Mouse (Mus musculus) spleen, adult 10 weeks (tissue): ENCODE measurements around the gene Zranb2. TPM values are rescaled to one million over a fixed set of nuclear protein-coding genes. Genes with fewer than 3 reads are reported as not detected.

Experiments used
- polyA plus RNA-seq: library from polyadenylated mRNA; stranded (reverse); fragments of 350-450 nt; fragmentation: Illumina TruSeq; extraction: RNeasy Lipid Tissue Mini Kit (QIAGEN cat#74804); gene quantifications from one replicate; pipeline ENCODE4 v1.2.3, GENCODE M21; 2015; ENCODE audit warnings: low replicate concordance; ENCODE audit not compliant: insufficient read depth

The Zranb2 gene
- polyA plus RNA-seq = 146 TPM

GRCm38 (mm10) chr3:157533964-157534785, at the start of gene Zranb2:
Zranb2 (plus strand) TSS chr3:157534160.

GRCm38 (mm10) chr3:157566725-157567565, 33.0 kb downstream of the Zranb2 start, which contains the start of gene Ptger3:
Ptger3 (plus strand) TSS chr3:157566892.

Other genes starting within 250 kb of the Zranb2 start
- 2.3 TPM for gene Ptger3, start 32.7 kb downstream of the Zranb2 start, polyA plus RNA-seq